Mouse (Mus musculus) CH12.LX (cell line): ENCODE measurements around the gene 5730596B20Rik. TPM values are rescaled to one million over a fixed set of nuclear protein-coding genes. Genes with fewer than 3 reads are reported as not detected.

ENCODE experiments used
- DNase-seq: peaks from one replicate; pipeline ENCODE4 v3.0.0-alpha.2; 2013; ENCODE audit errors: extremely low read depth
- H3K27ac ChIP-seq: 2 replicates; pipeline ENCODE4 v1.5.1; 2012; ENCODE audit warnings: low read depth, mild to moderate bottlenecking, control low read depth, moderate library complexity; ENCODE audit not compliant: insufficient read depth
- H3K27me3 ChIP-seq: replicated peaks from 2 replicates; pipeline ENCODE3; 2012; ENCODE audit warnings: inconsistent platforms
- H3K36me3 ChIP-seq, 2 experiments: replicated peaks in 1 of 2; 2 replicates each; pipeline versions ENCODE3 to v1.6.1; 2012; ENCODE audit warnings: inconsistent platforms in 1 of 2, low read length in 1 of 2, mild to moderate bottlenecking in 1 of 2, mixed read lengths in 1 of 2, moderate library complexity in 1 of 2; ENCODE audit not compliant: control insufficient read depth in 1 of 2, insufficient read depth in 1 of 2
- H3K4me1 ChIP-seq, 2 experiments: 2 replicates each; pipeline ENCODE4 v1.6.1; 2012; ENCODE audit warnings: inconsistent platforms in 1 of 2, moderate library complexity in 1 of 2; ENCODE audit not compliant: insufficient read depth in 2 of 2, control insufficient read depth in 1 of 2
- H3K4me2 ChIP-seq: 2 replicates; pipeline ENCODE4 v1.6.1; 2012; ENCODE audit warnings: low read depth, mild to moderate bottlenecking, control low read depth; ENCODE audit not compliant: poor library complexity, insufficient read depth, severe bottlenecking
- H3K4me3 ChIP-seq, 3 experiments: fragments of 150-350 bp in 1 of 3; sonication (generic) in 1 of 3; replicated peaks in 1 of 3; 2 replicates each; pipeline versions ENCODE3 to v1.5.1; 2011 to 2012; ENCODE audit warnings: low read depth in 2 of 3, low read length in 2 of 3, mild to moderate bottlenecking in 2 of 3, moderate library complexity in 2 of 3, control low read depth in 1 of 3, improper control_type of control experiment in 1 of 3, inconsistent platforms in 1 of 3, mixed read lengths in 1 of 3; ENCODE audit not compliant: poor library complexity in 1 of 3
- H3K79me2 ChIP-seq: replicated peaks from 2 replicates; pipeline ENCODE4 v1.6.1; 2012; ENCODE audit warnings: mild to moderate bottlenecking, moderate library complexity; ENCODE audit not compliant: control insufficient read depth, poor library complexity, insufficient read depth, severe bottlenecking; ENCODE audit errors: extremely low read depth
- H3K9ac ChIP-seq: 2 replicates; pipeline ENCODE4 v1.6.1; 2012; ENCODE audit warnings: low read depth, mild to moderate bottlenecking, control low read depth, moderate library complexity; ENCODE audit not compliant: insufficient read depth
- H3K9me3 ChIP-seq: replicated peaks from 2 replicates; pipeline ENCODE3; 2012; ENCODE audit warnings: low read length, inconsistent platforms, mixed read lengths
- BHLHE40 ChIP-seq: IDR thresholded peaks from 2 replicates; pipeline ENCODE4 v1.6.1; 2011; ENCODE audit warnings: mild to moderate bottlenecking, low read depth, low read length, improper control_type of control experiment
- CHD1 ChIP-seq: IDR thresholded peaks from 2 replicates; pipeline ENCODE4 v1.6.1; 2012; ENCODE audit warnings: low read depth, low read length, improper control_type of control experiment, inconsistent platforms
- CHD2 ChIP-seq: IDR thresholded peaks from 2 replicates; pipeline ENCODE4 v1.6.1; 2011; ENCODE audit warnings: low read length, improper control_type of control experiment
- CTCF ChIP-seq, 2 experiments: IDR thresholded peaks in 1 of 2; conservative IDR thresholded peaks in 1 of 2; 2 replicates each; pipeline ENCODE4 v1.5.1; 2011 to 2012; ENCODE audit warnings: low read depth in 2 of 2, low read length in 2 of 2, improper control_type of control experiment in 1 of 2, inconsistent platforms in 1 of 2, mild to moderate bottlenecking in 1 of 2, moderate library complexity in 1 of 2
- ELF1 ChIP-seq: IDR thresholded peaks from 2 replicates; pipeline ENCODE4 v1.6.1; 2014; ENCODE audit warnings: low read depth, mild to moderate bottlenecking, inconsistent platforms, low read length, improper control_type of control experiment
- EP300 ChIP-seq: IDR thresholded peaks from 2 replicates; pipeline ENCODE4 v1.6.1; 2011; ENCODE audit warnings: low read length, improper control_type of control experiment
- ETS1 ChIP-seq: conservative IDR thresholded peaks from 2 replicates; pipeline ENCODE4 v1.6.1; 2012; ENCODE audit warnings: low read depth, mild to moderate bottlenecking, inconsistent platforms, low read length, improper control_type of control experiment, moderate library complexity
- GABPA ChIP-seq: IDR thresholded peaks from 2 replicates; pipeline ENCODE4 v1.6.1; 2012; ENCODE audit warnings: low read depth, low read length, improper control_type of control experiment, inconsistent platforms; ENCODE audit not compliant: insufficient replicate concordance
- HCFC1 ChIP-seq: IDR thresholded peaks from 2 replicates; pipeline ENCODE4 v1.6.1; 2012; ENCODE audit warnings: low read depth, mild to moderate bottlenecking, inconsistent platforms, low read length, improper control_type of control experiment
- IRF4 ChIP-seq: IDR thresholded peaks from 2 replicates; pipeline ENCODE4 v1.6.1; 2014; ENCODE audit warnings: low read depth, mild to moderate bottlenecking, inconsistent platforms, low read length, improper control_type of control experiment
- KAT2A ChIP-seq: IDR thresholded peaks from 2 replicates; pipeline ENCODE4 v1.6.1; 2012; ENCODE audit warnings: low read length, improper control_type of control experiment, inconsistent platforms; ENCODE audit not compliant: insufficient replicate concordance
- MAX ChIP-seq: IDR thresholded peaks from 2 replicates; pipeline ENCODE4 v1.6.1; 2011; ENCODE audit warnings: low read length, improper control_type of control experiment
- NELFE ChIP-seq: IDR thresholded peaks from 2 replicates; pipeline ENCODE4 v1.6.1; 2011; ENCODE audit warnings: low read depth, low read length, improper control_type of control experiment
- NRF1 ChIP-seq: IDR thresholded peaks from 2 replicates; pipeline ENCODE4 v1.6.1; 2014; ENCODE audit warnings: low read depth, mild to moderate bottlenecking, inconsistent platforms, low read length, improper control_type of control experiment, moderate library complexity
- PAX5 ChIP-seq: IDR thresholded peaks from 2 replicates; pipeline ENCODE4 v1.6.1; 2012; ENCODE audit warnings: low read length, inconsistent platforms, mixed read lengths
- POLR2A ChIP-seq: IDR thresholded peaks from 2 replicates; pipeline ENCODE4 v1.6.1; 2011; ENCODE audit warnings: low read depth, mild to moderate bottlenecking, improper control_type of control experiment, low read length
- POLR2AphosphoS2 ChIP-seq: IDR thresholded peaks from 2 replicates; pipeline ENCODE4 v1.6.1; 2011; ENCODE audit warnings: low read depth, low read length, improper control_type of control experiment
- RCOR1 ChIP-seq: conservative IDR thresholded peaks from 2 replicates; pipeline ENCODE4 v1.6.1; 2012; ENCODE audit warnings: low read depth, mild to moderate bottlenecking, inconsistent platforms, low read length, improper control_type of control experiment
- SIN3A ChIP-seq: IDR thresholded peaks from 2 replicates; pipeline ENCODE4 v1.6.1; 2012; ENCODE audit warnings: low read length, improper control_type of control experiment, inconsistent platforms
- SMC3 ChIP-seq: IDR thresholded peaks from 2 replicates; pipeline ENCODE4 v1.6.1; 2011; ENCODE audit warnings: low read depth, low read length, improper control_type of control experiment
- TBP ChIP-seq: conservative IDR thresholded peaks from 2 replicates; pipeline ENCODE4 v1.6.1; 2011; ENCODE audit warnings: low read depth, low read length, improper control_type of control experiment
- TCF12 ChIP-seq: IDR thresholded peaks from 2 replicates; pipeline ENCODE4 v1.6.1; 2014; ENCODE audit warnings: low read depth, mild to moderate bottlenecking, inconsistent platforms, low read length, improper control_type of control experiment
- USF1 ChIP-seq: IDR thresholded peaks from 2 replicates; pipeline ENCODE4 v1.6.1; 2014; ENCODE audit warnings: low read depth, mild to moderate bottlenecking, inconsistent platforms, low read length, improper control_type of control experiment
- ZKSCAN1 ChIP-seq: IDR thresholded peaks from 2 replicates; pipeline ENCODE4 v1.6.1; 2012; ENCODE audit warnings: low read depth, inconsistent platforms, low read length, improper control_type of control experiment, borderline replicate concordance
- ZMIZ1 ChIP-seq: IDR thresholded peaks from 2 replicates; pipeline ENCODE4 v1.6.1; 2012; ENCODE audit warnings: low read depth, mild to moderate bottlenecking, inconsistent platforms, low read length, improper control_type of control experiment
- ZNF384 ChIP-seq: IDR thresholded peaks from 2 replicates; pipeline ENCODE4 v1.6.1; 2012; ENCODE audit warnings: low read depth, low read length, improper control_type of control experiment, inconsistent platforms
- dilution Hi-C: fragments of 300-500 bp; cut with MboI; formaldehyde crosslinking; loops from 2 replicates; pipeline ENCODE4 v1.14.3; 2020; ENCODE audit warnings: low sequenced_read_pairs; ENCODE audit not compliant: extremely low pct_unique_long_range_greater_than_20kb, extremely low pct_ligation_motif_present
- in situ Hi-C: fragments of 300-500 bp; cut with MboI; formaldehyde crosslinking; loops from 3 replicates; pipeline ENCODE4 v1.14.3; 2019; ENCODE audit warnings: low sequenced_read_pairs, low pct_ligation_motif_present, low pct_unique_long_range_greater_than_20kb, mixed read lengths
- polyA plus RNA-seq: library from polyadenylated mRNA; unstranded; fragments of >175 nt; gene quantifications from 2 replicates; pipeline ENCODE4 v1.2.1, GENCODE M21; 2012; ENCODE audit warnings: low read depth; ENCODE audit not compliant: insufficient read length
- total RNA-seq, 2 experiments: library from RNA; depleted of rRNA; stranded (reverse); fragments of 300-350 nt in 1 of 2; fragments of >200 nt in 1 of 2; gene quantifications; 2 replicates each; pipeline ENCODE4 v1.2.3; 2012 to 2014

Gene 5730596B20Rik
- total and polyA plus RNA-seq, 3 experiments: 0.07 TPM; not detected in 2

DNA sequence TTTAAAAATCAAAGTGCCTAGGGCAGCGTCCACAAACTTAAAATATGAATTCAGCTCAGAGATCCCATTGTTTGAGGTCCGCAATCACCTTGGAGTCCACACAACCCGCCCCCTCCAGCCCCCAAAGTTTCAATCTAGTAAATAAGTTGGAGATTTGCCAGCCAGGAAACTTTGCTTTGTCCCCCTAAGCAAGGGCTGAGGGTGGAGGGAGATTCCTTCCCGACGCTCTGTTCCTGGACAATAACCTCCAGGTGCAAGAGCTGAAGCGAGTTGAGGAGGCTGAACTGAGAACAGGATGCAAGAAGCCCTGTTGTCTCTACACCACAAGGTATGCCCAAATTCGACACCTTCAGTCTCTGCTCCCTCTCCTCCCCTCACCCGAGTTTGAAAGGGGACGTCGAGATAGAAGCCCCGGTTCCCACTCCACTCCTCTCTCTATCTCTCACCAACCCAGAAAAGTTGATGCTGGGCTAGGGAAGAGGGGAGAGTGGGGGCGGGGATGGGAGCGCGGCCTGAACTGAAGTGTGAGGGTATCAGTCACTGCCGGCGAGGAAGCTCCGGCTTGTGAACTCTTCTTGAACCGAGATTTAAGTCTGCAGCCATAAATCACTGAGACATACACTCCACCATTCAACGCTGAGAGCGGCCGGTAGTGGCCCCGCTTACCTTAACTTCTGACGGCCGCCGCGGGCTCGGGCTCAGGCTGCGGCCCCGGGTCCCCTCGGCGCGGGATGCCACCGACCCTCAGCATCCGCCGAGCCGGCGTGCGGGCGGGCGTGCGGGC lies 2.1 kb upstream of the 5730596B20Rik start:
- Histone ChIP-seq H3K27me3 (no peaks in the 10 kb centered on the region), H3K4me2 (no peak overlapping the region), H3K9ac (no peak overlapping the region), H3K36me3 (peaks cover 0 to 3% of the 10 kb centered on the region in 2 experiments), H3K4me1 (no peaks in the 10 kb centered on the region), H3K9me3 (peaks cover 9% of the 10 kb centered on the region), H3K27ac (no peak overlapping the region), H3K79me2 (no peaks in the 10 kb centered on the region), H3K4me3 (no peak overlapping the region)
- no peak for DNase-seq
- dilution Hi-C loops: no loop called here
- TF ChIP-seq POLR2AphosphoS2 (no peak), RCOR1 (no peak), USF1 (no peak), NELFE (no peak), BHLHE40 (no peak), ZNF384 (no peak), ZKSCAN1 (no peak), SIN3A (no peak), ZMIZ1 (no peak), HCFC1 (no peak), GABPA (no peak), ELF1 (no peak), CHD2 (no peak), POLR2A (no peak)
- in situ Hi-C loops: no loop called here

DNA sequence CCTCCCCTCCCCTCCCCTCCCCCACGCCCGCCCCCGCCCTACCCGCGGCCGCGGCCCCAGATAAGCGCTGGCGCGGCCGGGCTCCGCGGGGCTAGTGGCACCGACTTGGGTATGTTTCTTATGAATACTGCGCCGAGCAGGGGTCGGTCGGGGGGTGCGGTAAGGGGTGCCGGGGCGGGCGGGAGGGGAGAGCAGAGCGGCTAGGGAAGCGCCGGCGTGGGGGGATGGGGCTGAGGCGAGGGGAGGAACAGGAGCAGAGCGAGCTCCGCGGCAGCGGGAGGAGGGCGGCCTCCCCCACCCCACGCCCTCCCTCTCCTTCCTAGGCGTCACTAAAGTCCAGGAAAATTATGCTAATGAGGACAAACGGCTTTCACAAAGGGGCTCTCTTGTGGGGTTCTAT lies 1.4 kb upstream of the 5730596B20Rik start:
- Histone ChIP-seq H3K36me3 (peaks cover 0 to 3% of the 10 kb centered on the region in 2 experiments), H3K4me3 (no peak overlapping the region), H3K4me1 (no peaks in the 10 kb centered on the region), H3K27ac (no peak overlapping the region), H3K27me3 (no peaks in the 10 kb centered on the region), H3K4me2 (no peak overlapping the region), H3K79me2 (no peaks in the 10 kb centered on the region), H3K9ac (no peak overlapping the region), H3K9me3 (peaks cover 9% of the 10 kb centered on the region)
- dilution Hi-C loops: no loop called here
- no peak for DNase-seq
- in situ Hi-C loops: no loop called here
- TF ChIP-seq TBP: no peak
- no peak for TF ChIP-seq CHD1
- no peak for TF ChIP-seq MAX
- TF ChIP-seq ZNF384: no peak
- no peak for TF ChIP-seq EP300
- no peak for TF ChIP-seq KAT2A
- TF ChIP-seq ZMIZ1: no peak
- no peak for TF ChIP-seq SIN3A
- TF ChIP-seq IRF4: no peak
- no peak for TF ChIP-seq PAX5
- no peak for TF ChIP-seq HCFC1
- TF ChIP-seq BHLHE40: no peak
- TF ChIP-seq TCF12: no peak
- no peak for TF ChIP-seq GABPA
- no peak for TF ChIP-seq ETS1
- TF ChIP-seq POLR2AphosphoS2: no peak
- no peak for TF ChIP-seq CTCF (conservative IDR thresholded peaks at IDR 0.05 in 1 of 2, IDR thresholded peaks at IDR 0.05 in 1 of 2; ENCODE audit: low read depth in 2 of 2, low read length in 2 of 2)
- no peak for TF ChIP-seq SMC3
- no peak for TF ChIP-seq NRF1
